Mouse (Mus musculus) embryonic fibroblast, embryonic 13.5 days (primary cell): ENCODE measurements around the gene Atxn7l2. TPM values are rescaled to one million over a fixed set of nuclear protein-coding genes. Genes with fewer than 3 reads are reported as not detected.
"Not testable (repeated sequence)": the region's sequence is repeated elsewhere in the genome, so short reads cannot be mapped to it uniquely, and the experiment has no call there.

Experiments used
- H3K27ac ChIP-seq: 2 replicates; pipeline ENCODE4 v1.5.1; 2012; ENCODE audit warnings: low read length, control low read depth, inconsistent platforms; ENCODE audit not compliant: insufficient read depth
- H3K4me1 ChIP-seq: 2 replicates; pipeline ENCODE4 v1.6.1; 2011; ENCODE audit warnings: low read length; ENCODE audit not compliant: control insufficient read depth, insufficient read depth
- H3K4me3 ChIP-seq: 2 replicates; pipeline ENCODE4 v1.5.1; 2011; ENCODE audit warnings: mild to moderate bottlenecking, control low read depth, low read length; ENCODE audit not compliant: insufficient read depth
- CTCF ChIP-seq: IDR thresholded peaks from 2 replicates; pipeline ENCODE4 v1.5.1; 2011; ENCODE audit warnings: mild to moderate bottlenecking, control low read depth, low read length, moderate library complexity, borderline replicate concordance; ENCODE audit not compliant: insufficient read depth
- POLR2A ChIP-seq: IDR thresholded peaks from 2 replicates; pipeline ENCODE4 v1.6.1; 2011; ENCODE audit warnings: low read depth, mild to moderate bottlenecking, control low read depth, low read length, moderate library complexity
- polyA plus RNA-seq: library from polyadenylated mRNA; stranded (reverse); fragments of >200 nt; gene quantifications from 2 replicates; pipeline ENCODE4 v1.2.4, GENCODE M21; 2011; ENCODE audit warnings: low read depth; ENCODE audit not compliant: missing spikeins, insufficient read length

Gene Atxn7l2
- polyA plus RNA-seq, result 4.1 and 6.2 TPM in 2 replicates

DNA sequence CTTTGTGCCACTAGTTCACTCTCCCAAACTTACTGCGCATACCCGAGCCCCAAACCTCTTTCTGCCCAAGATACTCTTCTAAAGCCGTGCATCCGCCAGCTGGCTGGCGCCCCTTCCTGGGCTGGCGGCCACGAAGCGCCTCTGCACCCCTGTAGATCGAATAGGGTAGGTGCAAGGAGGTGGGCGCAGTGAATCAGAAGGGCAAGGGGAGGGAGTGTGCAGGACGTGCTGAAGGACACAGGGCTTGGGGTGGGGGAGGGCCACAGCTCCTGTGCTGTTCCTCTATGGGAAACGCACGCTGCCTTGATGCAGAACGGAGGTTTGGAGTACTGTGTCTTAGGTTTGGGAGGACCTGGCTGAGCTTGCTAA is at the start of gene Atxn7l2:
Atxn7l2 (minus strand) TSS at position 164 of the 369 bp plus-strand sequence.
- Histone ChIP-seq H3K4me3 (peak within 1 kb of the TSS; percentile 86), H3K4me1 (no peaks in the 10 kb centered on the region), H3K27ac (peak within 1 kb of the TSS; percentile 44)
- TF ChIP-seq POLR2A, result peak; percentile 8; the same call in 1 of the 2 replicates
- TF ChIP-seq CTCF, result 0 out of 2 replicates have a peak, but pooled peaks have one; percentile 17

DNA sequence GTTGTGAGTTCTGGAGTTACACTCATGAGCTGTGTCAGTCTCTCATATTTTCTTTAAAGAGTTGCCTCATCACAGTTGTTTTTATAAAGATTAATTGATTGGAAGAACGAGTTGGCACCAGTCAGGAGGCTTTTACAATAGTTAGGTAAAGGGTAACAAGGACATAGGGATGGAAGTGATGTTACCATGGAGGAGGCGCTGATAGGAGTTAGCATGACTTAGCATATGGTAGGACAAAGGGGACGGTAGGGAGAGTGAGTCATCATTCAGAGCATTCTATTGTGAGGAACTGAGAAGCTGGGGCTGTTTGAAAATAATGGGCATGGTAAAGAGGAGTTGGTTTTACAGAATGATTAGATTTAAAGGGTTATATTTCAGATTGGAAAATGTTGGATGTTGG is 48.6 kb upstream of the Atxn7l2 start:
- Histone ChIP-seq H3K27ac (no peak overlapping the region), H3K4me1 (peaks cover 2% of the 10 kb centered on the region; the same call in 1 of the 2 replicates), H3K4me3 (no peak overlapping the region)
- TF ChIP-seq CTCF (no peak), POLR2A (no peak)

DNA sequence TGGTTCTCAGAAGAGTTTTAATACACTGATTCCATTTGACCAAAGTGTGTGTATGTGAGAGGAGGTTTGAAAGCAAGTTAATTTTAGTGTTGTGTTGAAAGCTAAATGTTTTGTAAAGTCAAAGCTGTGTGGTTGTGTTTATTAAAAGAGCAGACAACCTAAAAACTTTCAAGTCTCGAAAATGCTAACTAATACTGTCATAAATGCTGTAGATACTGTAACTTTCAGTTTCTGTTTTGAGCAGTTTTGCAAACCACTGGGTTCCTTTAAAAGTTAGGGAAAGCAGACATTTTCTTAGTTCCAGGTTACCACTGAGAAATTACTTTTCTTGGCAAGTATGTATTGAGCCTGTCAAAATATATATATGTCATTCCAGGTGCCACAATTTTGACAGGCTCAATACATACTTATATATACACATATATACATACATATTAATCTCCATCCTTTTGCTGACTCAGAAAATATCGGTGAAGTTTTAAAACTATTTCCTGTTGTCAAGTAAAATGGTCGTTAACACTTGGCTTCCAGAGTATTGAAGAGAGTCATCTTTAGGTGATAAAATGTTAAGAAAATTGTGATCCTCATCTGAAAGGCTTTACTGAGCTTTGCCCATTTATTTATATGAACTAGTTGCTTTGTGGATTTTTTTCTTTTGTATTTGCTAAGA is 47.2 kb upstream of the Atxn7l2 start:
- Histone ChIP-seq H3K4me3 (peak overlapping the region; percentile 95), H3K4me1 (peaks cover 2% of the 10 kb centered on the region; the same call in 1 of the 2 replicates), H3K27ac (no peak overlapping the region)
- TF ChIP-seq CTCF (no peak), POLR2A (no peak)

DNA sequence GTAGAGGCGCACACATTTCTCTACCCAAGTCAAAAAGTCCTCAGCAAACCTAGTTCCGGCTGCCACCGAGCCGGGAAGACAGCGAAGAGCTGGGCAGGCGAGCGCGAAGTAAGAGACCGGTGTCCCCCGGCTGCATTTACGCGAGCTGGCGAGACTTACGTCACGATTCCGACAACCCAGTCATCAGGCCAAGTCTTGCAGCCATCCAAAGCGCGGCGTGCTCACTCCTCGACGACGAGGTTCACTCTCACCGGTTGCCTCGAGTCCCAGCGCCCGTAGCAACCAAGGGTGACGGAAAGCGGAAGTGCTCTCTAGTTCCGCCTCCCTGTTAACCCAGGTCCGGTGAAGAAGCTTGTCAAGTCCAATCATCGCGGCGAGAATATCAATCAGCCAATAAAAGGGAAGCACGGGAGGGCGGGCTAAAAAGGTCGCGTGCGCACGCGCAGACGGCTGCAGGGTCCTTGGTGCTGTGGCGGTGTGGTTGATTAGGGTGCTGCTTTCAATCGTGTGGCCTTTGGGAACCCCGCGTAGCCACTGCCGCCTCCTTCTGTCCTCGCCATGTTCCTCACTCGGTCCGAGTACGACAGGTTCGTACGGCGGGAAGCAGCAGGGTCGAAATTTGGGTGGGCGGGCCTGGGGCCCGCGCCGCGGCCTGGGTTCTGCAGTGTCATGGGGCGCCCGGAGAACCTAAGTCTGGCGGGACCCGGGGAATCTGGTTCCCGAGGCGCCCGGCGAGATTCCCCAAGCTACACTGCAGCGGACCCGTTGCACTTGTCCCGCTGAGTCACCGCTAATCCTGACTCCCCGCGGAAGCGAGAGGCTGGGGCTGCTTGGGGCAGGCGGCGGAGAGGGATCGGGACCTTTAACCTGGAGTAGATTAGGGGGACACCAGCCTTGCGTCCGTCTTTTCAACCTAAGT is 46.2 kb upstream of the Atxn7l2 start, which contains the start of gene Psma5:
Psma5 (plus strand) TSS at position 208 of the 919 bp plus-strand sequence.
- TF ChIP-seq POLR2A (peak; percentile 55), CTCF (no peak)
- H3K27ac ChIP-seq, result peak within 1 kb of the TSS; percentile 24
- H3K4me3 ChIP-seq, result peak within 1 kb of the TSS; percentile 95
- peaks cover 2% of the 10 kb centered on the region; the same call in 1 of the 2 replicates for H3K4me1 ChIP-seq

DNA sequence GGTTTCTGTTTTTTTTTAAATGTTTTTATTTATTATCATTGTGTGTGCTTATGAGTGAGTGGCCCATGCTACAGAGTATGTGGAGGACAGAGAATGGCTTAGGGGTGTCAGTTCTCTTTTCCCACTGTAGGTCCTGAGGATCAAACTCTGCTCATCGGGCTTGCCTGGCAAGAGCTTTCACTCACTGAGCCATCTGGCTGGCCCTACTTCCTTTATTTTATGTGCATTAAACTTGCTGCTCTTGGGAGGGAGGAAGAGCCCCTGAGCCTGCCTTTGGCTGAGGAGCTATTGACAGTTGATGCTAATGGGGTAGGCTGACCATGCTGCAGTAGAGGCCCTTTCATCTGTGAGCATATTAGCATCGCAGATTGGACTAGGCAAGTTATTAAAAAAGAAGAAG is 36.1 kb upstream of the Atxn7l2 start:
- Histone ChIP-seq H3K27ac (no peak overlapping the region), H3K4me3 (no peak overlapping the region), H3K4me1 (no peaks in the 10 kb centered on the region)
- TF ChIP-seq POLR2A (no peak), CTCF (no peak)

DNA sequence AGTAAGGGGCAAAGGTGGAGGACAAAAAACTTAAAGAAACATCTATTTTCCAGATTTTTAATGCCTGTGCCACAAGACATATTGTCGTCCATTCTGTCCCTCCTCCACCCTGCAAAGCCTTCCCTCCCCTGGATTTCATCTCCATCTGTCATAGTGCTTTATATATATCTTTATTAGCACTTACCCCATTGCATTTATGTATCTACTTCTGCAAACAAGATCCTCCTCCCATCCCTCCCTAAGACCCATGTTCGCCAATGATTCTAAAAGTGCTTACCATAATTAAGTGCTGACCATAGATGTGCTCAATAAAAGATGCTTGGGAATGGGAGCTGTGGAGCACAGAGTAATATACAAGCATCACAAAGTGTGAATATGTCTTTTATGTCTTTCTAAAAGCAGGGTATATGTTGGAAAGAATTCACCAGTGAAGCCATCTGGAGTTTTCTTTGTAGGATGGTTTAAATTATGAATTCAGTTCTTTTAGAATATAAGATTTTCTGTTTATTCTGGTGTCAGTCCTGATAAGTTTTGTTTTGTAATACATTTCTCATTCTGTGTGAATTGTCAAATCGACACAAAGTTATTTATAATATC is 30.6 kb upstream of the Atxn7l2 start:
- Histone ChIP-seq H3K4me3 (no peak overlapping the region), H3K27ac (no peak overlapping the region), H3K4me1 (no peaks in the 10 kb centered on the region)
- TF ChIP-seq POLR2A (no peak), CTCF (no peak)

DNA sequence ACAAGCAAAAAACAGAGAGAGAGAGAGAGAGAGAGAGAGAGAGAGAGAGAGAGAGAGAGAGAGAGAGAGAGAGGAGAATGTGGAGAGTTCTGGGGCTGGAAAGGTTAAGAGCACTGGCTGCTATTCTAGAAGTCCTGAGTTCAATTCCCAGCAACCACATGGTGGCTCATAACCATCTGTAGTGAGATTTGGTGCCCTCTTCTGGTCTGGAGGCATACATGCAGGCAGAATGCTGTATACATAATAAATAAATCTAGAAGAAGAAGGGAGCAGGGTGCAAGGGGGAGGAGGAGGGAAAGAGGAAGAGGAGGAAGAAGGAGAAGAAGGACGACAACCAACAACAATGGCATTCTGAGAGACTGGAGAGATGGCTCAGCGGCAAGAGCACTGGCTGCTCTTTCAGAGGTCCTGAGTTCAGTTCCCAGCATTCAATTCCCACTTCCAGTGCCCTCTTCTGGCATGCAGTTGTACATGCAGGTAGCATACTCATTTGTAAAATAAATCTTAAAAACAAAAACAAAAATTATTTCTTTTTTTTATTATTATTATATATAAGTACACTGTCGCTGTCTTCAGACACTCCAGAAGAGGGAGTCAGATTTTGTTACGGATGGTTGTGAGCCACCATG is 26.9 kb upstream of the Atxn7l2 start:
- H3K4me3 ChIP-seq, H3K27ac ChIP-seq, H3K4me1 ChIP-seq: not testable (repeated sequence)

DNA sequence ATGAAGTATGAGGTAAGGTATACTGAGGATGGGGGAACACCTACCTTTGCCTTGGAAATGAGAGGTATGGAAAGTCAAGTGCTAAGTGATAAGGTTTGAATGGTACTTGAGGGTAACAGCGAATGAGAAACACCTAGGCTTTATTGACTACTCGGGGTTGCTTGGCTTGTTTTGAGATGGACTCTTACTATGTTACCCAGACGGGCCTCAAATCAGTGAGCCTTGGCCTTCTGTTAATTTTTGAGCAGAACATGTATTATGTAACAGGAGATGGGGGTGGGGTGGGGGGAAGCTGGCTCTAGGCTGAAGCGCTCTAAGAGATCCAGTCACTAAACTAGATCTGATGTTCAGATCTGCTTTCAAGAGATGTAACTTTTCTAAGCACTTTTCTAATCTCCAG is 20.9 kb upstream of the Atxn7l2 start:
- Histone ChIP-seq H3K27ac (no peak overlapping the region), H3K4me3 (no peak overlapping the region), H3K4me1 (no peaks in the 10 kb centered on the region)
- TF ChIP-seq POLR2A, result no peak
- no peak for TF ChIP-seq CTCF

DNA sequence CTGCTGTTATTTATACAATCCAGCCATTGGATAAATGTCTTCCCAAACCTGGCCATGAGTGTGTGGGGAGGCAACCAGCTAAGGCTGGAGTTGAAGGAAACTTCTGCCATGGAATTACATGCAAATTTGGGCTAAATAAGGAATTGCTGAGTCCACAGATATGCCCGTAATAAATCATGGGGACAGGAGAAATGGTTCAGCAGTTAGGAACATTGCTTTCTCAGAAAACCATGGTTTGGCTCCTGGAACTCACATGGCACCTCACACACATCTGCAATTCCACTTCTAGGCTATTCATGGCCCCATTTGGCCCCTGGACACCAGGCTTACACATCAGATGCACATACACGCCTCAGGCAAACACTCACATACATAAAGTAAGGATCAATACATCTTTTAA is 16.8 kb upstream of the Atxn7l2 start:
- no peak overlapping the region for H3K4me3 ChIP-seq
- no peaks in the 10 kb centered on the region for H3K4me1 ChIP-seq
- TF ChIP-seq POLR2A (no peak), CTCF (no peak)
- no peak overlapping the region for H3K27ac ChIP-seq
